Mouse (Mus musculus) kidney, embryonic 15.5 days (tissue): Measurements from ENCODE around the gene Klhdc7b. TPM values are rescaled to one million over a fixed set of nuclear protein-coding genes. Genes with fewer than 3 reads are reported as not detected.
A peak's percentile ranks its signal among the peaks of the same experiment; 100 is the strongest.

Source experiments
- ATAC-seq: fragments of 200-750 bp; cut with Nextera tagmentation; replicated peaks from 2 replicates; pipeline ENCODE4 v1.8.0; 2017; ENCODE audit warnings: moderate TSS enrichment; ENCODE audit not compliant: low FRiP score
- H3K27ac ChIP-seq: fragments of 300-500 bp; sonication (generic); 2 replicates; pipeline ENCODE4 v1.5.1; 2015; ENCODE audit warnings: mild to moderate bottlenecking, inconsistent platforms
- H3K27me3 ChIP-seq: fragments of 300-500 bp; sonication (generic); 2 replicates; pipeline ENCODE4 v1.6.1; 2015; ENCODE audit warnings: inconsistent platforms
- H3K36me3 ChIP-seq: fragments of 300-500 bp; sonication (generic); 2 replicates; pipeline ENCODE4 v1.6.1; 2015; ENCODE audit warnings: inconsistent platforms
- H3K4me1 ChIP-seq: fragments of 300-500 bp; sonication (generic); 2 replicates; pipeline ENCODE4 v1.6.1; 2015; ENCODE audit warnings: inconsistent platforms
- H3K4me2 ChIP-seq: fragments of 300-500 bp; sonication (generic); 2 replicates; pipeline ENCODE4 v1.6.1; 2015; ENCODE audit warnings: moderate library complexity, mild to moderate bottlenecking, inconsistent platforms
- H3K4me3 ChIP-seq: fragments of 300-500 bp; sonication (generic); replicated peaks from 2 replicates; pipeline ENCODE4 v1.5.1; 2015; ENCODE audit warnings: mild to moderate bottlenecking, inconsistent platforms
- H3K9ac ChIP-seq: fragments of 300-500 bp; sonication (generic); 2 replicates; pipeline ENCODE4 v1.6.1; 2015; ENCODE audit warnings: mild to moderate bottlenecking, inconsistent platforms
- H3K9me3 ChIP-seq: fragments of 300-500 bp; sonication (generic); replicated peaks from 2 replicates; pipeline ENCODE4 v1.6.1; 2016; ENCODE audit warnings: inconsistent platforms
- WGBS: fragments of 180-500 bp; shearing (Covaris S2); methylation state at CpG from one replicate; pipeline ENCODE4 v1.1.7; 2015; ENCODE audit warnings: mixed read lengths; 5-methylcytosine and 5-hydroxymethylcytosine counted together
- polyA plus RNA-seq: library from polyadenylated mRNA; unstranded; fragments of >200 nt; fragmentation: Nextera tagmentation; extraction: Ambion mirVana; gene quantifications from 2 replicates; pipeline ENCODE4 v1.2.1, GENCODE M21; 2015

The Klhdc7b gene
- polyA plus RNA-seq = not detected in 2 replicates

GRCm38 (mm10) chr15:89384617-89385016, at the start of gene Klhdc7b:
Klhdc7b (plus strand) TSS chr15:89384917.
- Histone ChIP-seq H3K36me3 (no peaks in the 10 kb centered on the region), H3K4me3 (no peak within 1 kb of the TSS), H3K9ac (no peak within 1 kb of the TSS), H3K9me3 (no peaks in the 10 kb centered on the region), H3K27me3 (peaks cover 24% of the 10 kb centered on the region), H3K4me2 (no peak within 1 kb of the TSS), H3K4me1 (no peaks in the 10 kb centered on the region), H3K27ac (no peak within 1 kb of the TSS)
- WGBS = 83% methylated on average over 7 of the region's 7 CpGs
- ATAC-seq = no peak

- 85% methylated on average over 14 of the region's 14 CpGs for WGBS
- Histone ChIP-seq H3K27me3 (no peaks in the 10 kb centered on the region), H3K9ac (no peak overlapping the region), H3K27ac (no peak overlapping the region), H3K4me1 (no peaks in the 10 kb centered on the region), H3K4me3 (no peak overlapping the region), H3K4me2 (no peak overlapping the region), H3K36me3 (no peaks in the 10 kb centered on the region), H3K9me3 (no peaks in the 10 kb centered on the region)
- ATAC-seq = no peak
Observed at GRCm38 (mm10) chr15:89336422-89336821, 48.3 kb upstream of the Klhdc7b start.

- WGBS = 86% methylated on average over 2 of the region's 2 CpGs
- Histone ChIP-seq H3K36me3 (no peaks in the 10 kb centered on the region), H3K9me3 (no peaks in the 10 kb centered on the region), H3K4me1 (no peaks in the 10 kb centered on the region), H3K27me3 (no peaks in the 10 kb centered on the region), H3K4me2 (no peak overlapping the region), H3K9ac (no peak overlapping the region), H3K4me3 (no peak overlapping the region), H3K27ac (no peak overlapping the region)
- no peak for ATAC-seq
Observed at GRCm38 (mm10) chr15:89339696-89340095, 45.0 kb upstream of the Klhdc7b start.

GRCm38 (mm10) chr15:89340136-89340535, 44.6 kb upstream of the Klhdc7b start:
- Histone ChIP-seq H3K9ac (no peak overlapping the region), H3K9me3 (no peaks in the 10 kb centered on the region), H3K36me3 (no peaks in the 10 kb centered on the region), H3K27ac (no peak overlapping the region), H3K27me3 (no peaks in the 10 kb centered on the region), H3K4me2 (no peak overlapping the region), H3K4me1 (no peaks in the 10 kb centered on the region), H3K4me3 (no peak overlapping the region)
- 79% methylated on average over 3 of the region's 3 CpGs for WGBS
- ATAC-seq = no peak

- H3K27me3 ChIP-seq = no peaks in the 10 kb centered on the region
- no peak for ATAC-seq
- H3K4me3 ChIP-seq = no peak overlapping the region
- no peak overlapping the region for H3K9ac ChIP-seq
- no peaks in the 10 kb centered on the region for H3K36me3 ChIP-seq
- no peaks in the 10 kb centered on the region for H3K9me3 ChIP-seq
- H3K4me1 ChIP-seq = no peaks in the 10 kb centered on the region
- no peak overlapping the region for H3K4me2 ChIP-seq
- 54% methylated on average over 1 of the region's 1 CpGs for WGBS
- H3K27ac ChIP-seq = no peak overlapping the region
Observed at GRCm38 (mm10) chr15:89341678-89342077, 43.0 kb upstream of the Klhdc7b start.

- H3K4me2 ChIP-seq = no peak overlapping the region
- no peak overlapping the region for H3K4me3 ChIP-seq
- WGBS = 83% methylated on average over 3 of the region's 3 CpGs
- no peaks in the 10 kb centered on the region for H3K36me3 ChIP-seq
- no peaks in the 10 kb centered on the region for H3K4me1 ChIP-seq
- no peak overlapping the region for H3K9ac ChIP-seq
- H3K27ac ChIP-seq = no peak overlapping the region
- H3K27me3 ChIP-seq = no peaks in the 10 kb centered on the region
- no peak for ATAC-seq
- no peaks in the 10 kb centered on the region for H3K9me3 ChIP-seq
Observed at GRCm38 (mm10) chr15:89343325-89343724, 41.4 kb upstream of the Klhdc7b start.

- no peaks in the 10 kb centered on the region for H3K27me3 ChIP-seq
- H3K9ac ChIP-seq = no peak overlapping the region
- no peaks in the 10 kb centered on the region for H3K9me3 ChIP-seq
- WGBS = 76% methylated on average over 5 of the region's 5 CpGs
- H3K27ac ChIP-seq = no peak overlapping the region
- peaks cover 14% of the 10 kb centered on the region for H3K4me1 ChIP-seq
- no peak overlapping the region for H3K4me3 ChIP-seq
- no peak overlapping the region for H3K4me2 ChIP-seq
- H3K36me3 ChIP-seq = peaks cover 44% of the 10 kb centered on the region
- no peak for ATAC-seq
Observed at GRCm38 (mm10) chr15:89350447-89350846, 34.3 kb upstream of the Klhdc7b start.

GRCm38 (mm10) chr15:89351302-89351701, 33.4 kb upstream of the Klhdc7b start:
- Histone ChIP-seq H3K4me2 (no peak overlapping the region), H3K4me3 (no peak overlapping the region), H3K36me3 (peaks cover 44% of the 10 kb centered on the region), H3K9ac (no peak overlapping the region), H3K27ac (no peak overlapping the region), H3K4me1 (peaks cover 14% of the 10 kb centered on the region), H3K27me3 (no peaks in the 10 kb centered on the region), H3K9me3 (no peaks in the 10 kb centered on the region)
- WGBS = 93% methylated on average over 15 of the region's 15 CpGs
- no peak for ATAC-seq

GRCm38 (mm10) chr15:89352054-89352453, 32.7 kb upstream of the Klhdc7b start:
- no peak overlapping the region for H3K27ac ChIP-seq
- 95% methylated on average over 14 of the region's 14 CpGs for WGBS

GRCm38 (mm10) chr15:89352795-89353194, 31.9 kb upstream of the Klhdc7b start:
- no peaks in the 10 kb centered on the region for H3K9me3 ChIP-seq
- WGBS = 95% methylated on average over 12 of the region's 12 CpGs
- H3K9ac ChIP-seq = no peak overlapping the region
- no peak overlapping the region for H3K4me3 ChIP-seq
- H3K27ac ChIP-seq = no peak overlapping the region
- no peak for ATAC-seq
- H3K27me3 ChIP-seq = no peaks in the 10 kb centered on the region
- H3K4me1 ChIP-seq = peaks cover 24% of the 10 kb centered on the region
- no peak overlapping the region for H3K4me2 ChIP-seq
- peaks cover 44% of the 10 kb centered on the region for H3K36me3 ChIP-seq

More at GRCm38 (mm10) chr15:89352054-89352453, 32.7 kb upstream of the Klhdc7b start:
- Histone ChIP-seq H3K4me3 (no peak overlapping the region), H3K9ac (no peak overlapping the region), H3K4me1 (peaks cover 17% of the 10 kb centered on the region), H3K4me2 (no peak overlapping the region), H3K27me3 (no peaks in the 10 kb centered on the region), H3K36me3 (peaks cover 44% of the 10 kb centered on the region), H3K9me3 (no peaks in the 10 kb centered on the region)
- no peak for ATAC-seq

- peaks cover 51% of the 10 kb centered on the region for H3K36me3 ChIP-seq
- H3K4me3 ChIP-seq = peak overlapping the region; percentile 86; the same call in 1 of the 2 replicates
- peak overlapping the region; percentile 69; the same call in 1 of the 2 replicates for H3K4me2 ChIP-seq
- H3K9ac ChIP-seq = no peak overlapping the region; the same call in 1 of the 2 replicates
- H3K4me1 ChIP-seq = peaks cover 30% of the 10 kb centered on the region
- WGBS = 96% methylated on average over 16 of the region's 16 CpGs
- no peak overlapping the region for H3K27ac ChIP-seq
- ATAC-seq = no peak
- H3K9me3 ChIP-seq = no peaks in the 10 kb centered on the region
- no peaks in the 10 kb centered on the region for H3K27me3 ChIP-seq
Observed at GRCm38 (mm10) chr15:89353837-89354236, 30.9 kb upstream of the Klhdc7b start.

- H3K4me3 ChIP-seq = peak overlapping the region; percentile 86
- H3K27ac ChIP-seq = 0 out of 2 replicates have a peak overlapping the region, but pooled peaks have one; percentile 92
- peak overlapping the region; percentile 78 for H3K9ac ChIP-seq
- no peaks in the 10 kb centered on the region for H3K9me3 ChIP-seq
- peak overlapping the region; percentile 69 for H3K4me2 ChIP-seq
- peaks cover 30% of the 10 kb centered on the region for H3K4me1 ChIP-seq
- no peak for ATAC-seq
- no peaks in the 10 kb centered on the region for H3K27me3 ChIP-seq
- WGBS = 66% methylated on average over 7 of the region's 7 CpGs
- H3K36me3 ChIP-seq = peaks cover 52% of the 10 kb centered on the region
Observed at GRCm38 (mm10) chr15:89354455-89354854, 30.3 kb upstream of the Klhdc7b start.
